Mouse (Mus musculus) ES-E14 (cell line): Measurements from ENCODE around the gene Dnaaf3. TPM values are rescaled to one million over a fixed set of nuclear protein-coding genes. Genes with fewer than 3 reads are reported as not detected.
A peak's percentile ranks its signal among the peaks of the same experiment; 100 is the strongest.

Experiments used
- DNase-seq: peaks from one replicate; pipeline ENCODE4 v3.0.0-alpha.2; 2013; ENCODE audit warnings: low read depth, low spot score
- H3K27ac ChIP-seq: 2 replicates; pipeline ENCODE4 v1.5.1; 2012; ENCODE audit warnings: low read depth, mild to moderate bottlenecking, low read length, moderate library complexity, mixed read lengths; ENCODE audit not compliant: poor library complexity, insufficient read depth, severe bottlenecking
- H3K36me3 ChIP-seq: 2 replicates; pipeline ENCODE4 v1.6.1; 2012; ENCODE audit warnings: mild to moderate bottlenecking, low read length, moderate library complexity, mixed read lengths; ENCODE audit not compliant: control insufficient read depth, poor library complexity, insufficient read depth, severe bottlenecking
- H3K4me1 ChIP-seq, 2 experiments: fragments of 150-350 bp in 1 of 2; sonication (generic) in 1 of 2; 2 replicates each; pipeline ENCODE4 v1.6.1; 2012; ENCODE audit warnings: low read length in 2 of 2, mild to moderate bottlenecking in 1 of 2, mixed read lengths in 1 of 2; ENCODE audit not compliant: control insufficient read depth in 2 of 2, insufficient read depth in 2 of 2, poor library complexity in 1 of 2
- H3K4me3 ChIP-seq, 2 experiments: fragments of 150-350 bp in 1 of 2; sonication (generic) in 1 of 2; 2 replicates each; pipeline ENCODE4 v1.5.1; 2012; ENCODE audit warnings: low read length in 2 of 2, low read depth in 1 of 2, mild to moderate bottlenecking in 1 of 2, mixed read lengths in 1 of 2; ENCODE audit not compliant: insufficient read depth in 1 of 2, poor library complexity in 1 of 2, severe bottlenecking in 1 of 2
- H3K9ac ChIP-seq: 2 replicates; pipeline ENCODE4 v1.6.1; 2012; ENCODE audit warnings: low read depth, mild to moderate bottlenecking, low read length, mixed read lengths; ENCODE audit not compliant: poor library complexity, insufficient read depth, severe bottlenecking
- H3K9me3 ChIP-seq: fragments of 150-350 bp; sonication (generic); 2 replicates; pipeline ENCODE4 v1.6.1; 2012; ENCODE audit warnings: low read depth, mild to moderate bottlenecking, low read length; ENCODE audit not compliant: control insufficient read depth, insufficient read depth
- CHD2 ChIP-seq: IDR thresholded peaks from 2 replicates; pipeline ENCODE4 v1.6.1; 2014; ENCODE audit warnings: mild to moderate bottlenecking, low read depth, low read length, inconsistent platforms
- HCFC1 ChIP-seq: IDR thresholded peaks from 2 replicates; pipeline ENCODE4 v1.6.1; 2012; ENCODE audit warnings: low read length, inconsistent platforms, borderline replicate concordance; ENCODE audit not compliant: insufficient read depth
- MAFK ChIP-seq: IDR thresholded peaks from 2 replicates; pipeline ENCODE4 v1.6.1; 2014; ENCODE audit warnings: mild to moderate bottlenecking, low read depth, low read length, inconsistent platforms; ENCODE audit not compliant: insufficient read depth
- ZC3H11A ChIP-seq: IDR thresholded peaks from 2 replicates; pipeline ENCODE4 v1.6.1; 2012; ENCODE audit warnings: low read depth, mild to moderate bottlenecking, inconsistent platforms, low read length, borderline replicate concordance
- ZNF384 ChIP-seq: IDR thresholded peaks from 2 replicates; pipeline ENCODE4 v1.6.1; 2012; ENCODE audit warnings: low read depth, low read length, inconsistent platforms
- in situ Hi-C, 2 experiments: fragments of 600-800 bp; cut with MboI; formaldehyde crosslinking; loops; one replicate each; pipeline ENCODE4 v1.15.1; 2025; ENCODE audit warnings: low sequenced_read_pairs in 2 of 2, inconsistent platforms in 1 of 2; ENCODE audit not compliant: unreplicated experiment in 2 of 2
- total RNA-seq: library from RNA; depleted of rRNA; stranded (reverse); fragments of 300-350 nt; gene quantifications from 2 replicates; pipeline ENCODE4 v1.2.3, GENCODE M21; 2012

The Dnaaf3 gene
- total RNA-seq, 1 experiment = 3.1 TPM

GRCm38 (mm10) chr7:4556256-4557166 lies 24.3 kb upstream of the Dnaaf3 start:
- in situ Hi-C loops = no loop called here

GRCm38 (mm10) chr7:4547221-4547641 lies 15.0 kb upstream of the Dnaaf3 start, which contains the start of gene Syt5:
Gene Syt5 (minus strand): TSS chr7:4547541.
- DNase-seq = no peak
- no peaks in the 10 kb centered on the region for H3K36me3 ChIP-seq
- no peak within 1 kb of the TSS for H3K27ac ChIP-seq
- peak within 1 kb of the TSS; percentile 19 to 44 for H3K4me3 ChIP-seq
- H3K9me3 ChIP-seq = no peaks in the 10 kb centered on the region
- H3K4me1 ChIP-seq = peaks cover 0 to 9% of the 10 kb centered on the region in 2 experiments; a peak in 1 of 4 replicates
- in situ Hi-C loops = loop anchor here in 1 of 2 experiments (10.0 kb wide), 1 partner anchor 368 kb away; the partner anchor contains the start of gene Zfp628
- H3K9ac ChIP-seq = peak within 1 kb of the TSS; percentile 51; the same call in 1 of the 2 replicates
- TF ChIP-seq ZNF384 (no peak), CHD2 (no peak), ZC3H11A (no peak), HCFC1 (no peak), MAFK (no peak)

More at GRCm38 (mm10) chr7:4556256-4557166, 24.3 kb upstream of the Dnaaf3 start:
- H3K9ac ChIP-seq = no peak overlapping the region
- no peak overlapping the region for H3K27ac ChIP-seq
- no peak overlapping the region for H3K4me3 ChIP-seq
- no peaks in the 10 kb centered on the region for H3K4me1 ChIP-seq
- DNase-seq = peak; percentile 89
- TF ChIP-seq CHD2 = peak; percentile 20; the same call in 1 of the 2 replicates
- TF ChIP-seq ZNF384 = no peak
- TF ChIP-seq MAFK = no peak
- TF ChIP-seq HCFC1 = no peak
- TF ChIP-seq ZC3H11A = peak; percentile 94
- H3K9me3 ChIP-seq = no peaks in the 10 kb centered on the region
- H3K36me3 ChIP-seq = no peaks in the 10 kb centered on the region

- no peaks in the 10 kb centered on the region for H3K9me3 ChIP-seq
- TF ChIP-seq ZNF384 (no peak), CHD2 (0 out of 2 replicates have a peak, but pooled peaks have one; percentile 47), ZC3H11A (no peak), HCFC1 (no peak)
- H3K9ac ChIP-seq = peak overlapping the region; percentile 51; the same call in 1 of the 2 replicates
- peak overlapping the region; percentile 19 to 44 for H3K4me3 ChIP-seq
- H3K27ac ChIP-seq = no peak overlapping the region
- peak; percentile 84 for DNase-seq
- peaks cover 0 to 9% of the 10 kb centered on the region in 2 experiments; a peak in 1 of 4 replicates for H3K4me1 ChIP-seq
- in situ Hi-C loops = loop anchor here in 1 of 2 experiments (10.0 kb wide), 1 partner anchor 368 kb away; the partner anchor contains the start of gene Zfp628
- H3K36me3 ChIP-seq = no peaks in the 10 kb centered on the region
Measured at GRCm38 (mm10) chr7:4546591-4547131, 14.4 kb upstream of the Dnaaf3 start.

- Histone ChIP-seq H3K36me3 (no peaks in the 10 kb centered on the region), H3K4me3 (no peak overlapping the region), H3K4me1 (peaks cover 0 to 9% of the 10 kb centered on the region in 2 experiments; a peak in 1 of 4 replicates), H3K27ac (no peak overlapping the region), H3K9ac (no peak overlapping the region), H3K9me3 (no peaks in the 10 kb centered on the region)
- TF ChIP-seq CHD2 (no peak), ZNF384 (no peak), ZC3H11A (no peak), MAFK (no peak), HCFC1 (no peak)
- in situ Hi-C loops = loop anchor here in 1 of 2 experiments (10.0 kb wide), 1 partner anchor 369 kb away; the partner anchor contains the start of gene Zfp628
- no peak for DNase-seq
Measured at GRCm38 (mm10) chr7:4546050-4546449, 13.8 kb upstream of the Dnaaf3 start.
